In genomic region chr19:5649298-5649741, GRCm38 (mm10) we compare ENCODE assay signal across 8 mouse cellular contexts. TPM values are rescaled to one million over a fixed set of nuclear protein-coding genes. Genes with fewer than 3 reads are reported as not detected.
DNase-seq lines count a peak whose midpoint lies in the region; ATAC-seq and TF ChIP-seq lines count a peak whose summit lies in the region.

No protein-coding gene starts in this region.

- H3K27ac ChIP-seq in left cerebral cortex, adult 2 months, result peak overlapping the region; percentile 84
- H3K27ac ChIP-seq in stomach, embryonic 15.5 days, result peak overlapping the region; percentile 91

- H3K4me3 ChIP-seq in left cerebral cortex, adult 2 months, result peak overlapping the region; percentile 36
- H3K4me3 ChIP-seq in stomach, embryonic 15.5 days (replicated peaks), result peak overlapping the region; percentile 32; the same call in 1 of the 2 replicates

- TF ChIP-seq CTCF in left cerebral cortex, adult 2 months (IDR thresholded peaks at IDR 0.05), result no peak

- intact Hi-C loops in left cerebral cortex, adult 2 months (cut with DNase I), result no loop called here
- intact Hi-C loops in left cerebral cortex, postnatal 25 days (cut with DNase I), result no loop called here

- no peaks in the 10 kb centered on the region for H3K9me3 ChIP-seq in stomach, embryonic 15.5 days

- H3K4me1 ChIP-seq in stomach, embryonic 15.5 days, result peaks cover 28% of the 10 kb centered on the region

- H3K4me2 ChIP-seq in stomach, embryonic 15.5 days, result peak overlapping the region; percentile 60

- H3K27me3 ChIP-seq in stomach, embryonic 15.5 days (replicated peaks), result no peaks in the 10 kb centered on the region

- peak overlapping the region; percentile 8; the same call in 1 of the 2 replicates for H3K9ac ChIP-seq in stomach, embryonic 15.5 days

- DNase-seq in left cerebral cortex, adult 2 months (ENCODE audit: extremely low spot score in 1 of 2, low spot score in 2 of 2), result no peak
- no peak for DNase-seq in left cerebral cortex, postnatal 25 days (ENCODE audit: low spot score in 2 of 2)
- DNase-seq in heart, adult 8-10 months (ENCODE audit: low spot score), result peak; percentile 72
- DNase-seq in kidney, adult 8-10 months, result peak; percentile 36 to 50
- peak; percentile 49 for DNase-seq in lung, postnatal 25 days (ENCODE audit: low spot score)
- no peak for DNase-seq in right cerebral cortex, postnatal 25 days
- DNase-seq in embryo, embryonic 10 days (ENCODE audit: low spot score), result no peak

- ATAC-seq in stomach, embryonic 15.5 days (ENCODE audit: insufficient read depth, low FRiP score, low read depth), result no peak; the same call in 1 of the 2 replicates

- H3K36me3 ChIP-seq in stomach, embryonic 15.5 days, result peaks cover 33% of the 10 kb centered on the region

- WGBS in stomach, embryonic 15.5 days, result 53% methylated on average over 6 of the region's 6 CpGs

RNA-seq across cellular contexts. Expression of gene Rela, which starts 12.0 kb away (rescaled TPM):
- 10 to 100 TPM; 23.4 to 25.4 TPM for total RNA-seq in left cerebral cortex, adult 2 months (2021)
- total RNA-seq in left cerebral cortex, postnatal 25 days (2021), result 10 to 100 TPM; 20.5 to 20.6 TPM
- total RNA-seq in heart, adult 8-10 months (2022), result 10 to 100 TPM; 26.7 to 31.2 (median 28.5) TPM
- 43.5 and 46.0 TPM in 2 replicates for polyA plus RNA-seq in stomach, embryonic 15.5 days (2015; fragmentation: Nextera tagmentation; extraction: Ambion mirVana)

RNA-seq across cellular contexts. Expression of gene Sipa1, which starts 14.2 kb away (rescaled TPM):
- total RNA-seq in left cerebral cortex, adult 2 months (2021), result 10 to 100 TPM; 18.2 to 19.0 TPM
- total RNA-seq in left cerebral cortex, postnatal 25 days (2021), result 10 to 100 TPM; 14.5 to 18.7 TPM
- 10 to 100 TPM; 14.9 to 23.5 (median 17.8) TPM for total RNA-seq in heart, adult 8-10 months (2022)
- 28.7 and 28.8 TPM in 2 replicates for polyA plus RNA-seq in stomach, embryonic 15.5 days (2015; fragmentation: Nextera tagmentation; extraction: Ambion mirVana)

RNA-seq across cellular contexts. Expression of gene Map3k11, which starts 39.2 kb away (rescaled TPM):
- 10 to 100 TPM; 16.2 to 17.0 TPM for total RNA-seq in left cerebral cortex, adult 2 months (2021)
- total RNA-seq in left cerebral cortex, postnatal 25 days (2021), result 10 to 100 TPM; 16.1 to 17.2 TPM
- total RNA-seq in heart, adult 8-10 months (2022), result 10 to 100 TPM; 22.1 to 24.1 (median 23.2) TPM
- 27.7 and 32.3 TPM in 2 replicates for polyA plus RNA-seq in stomach, embryonic 15.5 days (2015; fragmentation: Nextera tagmentation; extraction: Ambion mirVana)

RNA-seq across cellular contexts. Expression of gene Kat5, which starts 39.3 kb away (rescaled TPM):
- total RNA-seq in left cerebral cortex, adult 2 months (2021), result 10 to 100 TPM; 94.3 to 99.2 TPM
- 10 to 100 TPM; 83.9 to 93.4 TPM for total RNA-seq in left cerebral cortex, postnatal 25 days (2021)
- total RNA-seq in heart, adult 8-10 months (2022), result 10 to 100 TPM; 23.1 to 38.7 (median 29.3) TPM
- 42.2 and 49.1 TPM in 2 replicates for polyA plus RNA-seq in stomach, embryonic 15.5 days (2015; fragmentation: Nextera tagmentation; extraction: Ambion mirVana)

RNA-seq across cellular contexts. Expression of gene Pcnx3, which starts 39.4 kb away (rescaled TPM):
- 10 to 100 TPM; 77.5 to 80.0 TPM for total RNA-seq in left cerebral cortex, adult 2 months (2021)
- 10 to 100 TPM; 63.6 to 67.9 TPM for total RNA-seq in left cerebral cortex, postnatal 25 days (2021)
- 10 to 100 TPM; 18.0 to 21.9 (median 19.8) TPM for total RNA-seq in heart, adult 8-10 months (2022)
- 17.7 and 19.3 TPM in 2 replicates for polyA plus RNA-seq in stomach, embryonic 15.5 days (2015; fragmentation: Nextera tagmentation; extraction: Ambion mirVana)

Comparison
In these comparisons a context has a peak if more than half of its experiments do, and no peak if none do; other contexts are left out.
1. DNase-seq: peak in heart, adult 8-10 months (single experiment), kidney, adult 8-10 months (2 of 2) and lung, postnatal 25 days (single experiment); none in left cerebral cortex, adult 2 months (0 of 2), left cerebral cortex, postnatal 25 days (0 of 2), right cerebral cortex, postnatal 25 days (single experiment) and embryo, embryonic 10 days (single experiment).